Mouse (Mus musculus) left cerebral cortex, postnatal 25 days (tissue): ENCODE data around the gene Wsb2. TPM values are rescaled to one million over a fixed set of nuclear protein-coding genes. Genes with fewer than 3 reads are reported as not detected.

Experiments used
- DNase-seq, 2 experiments: peaks; one replicate each; pipeline ENCODE4 v3.0.0; 2022; ENCODE audit warnings: low spot score in 2 of 2, mixed read lengths in 1 of 2
- intact Hi-C: fragments of 180-260 bp; cut with DNase I; formaldehyde crosslinking; loops from one replicate; pipeline ENCODE4 v1.15.1; 2025
- total RNA-seq, 2 experiments: library from RNA; stranded (reverse); gene quantifications; 2 replicates each; pipeline ENCODE4 v1.2.3; 2021

Gene Wsb2
- total RNA-seq, 2 experiments from 2014 or later, result 319 to 325 TPM

DNA sequence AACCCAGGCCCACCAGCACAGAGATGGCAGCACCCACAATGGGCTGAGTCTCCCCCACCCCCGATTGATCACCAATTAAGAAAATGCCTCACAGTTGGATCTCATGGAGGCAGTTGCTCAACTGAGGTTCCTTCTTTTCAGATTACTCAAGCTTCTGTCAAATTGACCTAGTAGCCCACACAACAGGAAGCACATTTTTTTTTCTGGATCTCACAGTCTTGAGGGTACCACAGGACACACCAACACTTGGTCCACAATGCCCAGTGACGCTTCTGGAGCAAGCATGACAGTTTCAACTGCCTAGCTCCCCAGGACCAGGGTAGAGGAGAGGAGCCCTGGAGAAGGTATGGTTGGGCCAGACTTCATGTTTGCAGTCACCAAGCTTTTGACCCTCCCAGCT, 60.3 kb downstream of the Wsb2 start:
- intact Hi-C loops, result loop anchor here (10.0 kb wide), 1 partner anchor 427 kb away; no protein-coding TSS in a partner anchor
- DNase-seq, result no peak

Other genes starting within 250 kb of the Wsb2 start
- 100 to 1,000 TPM; 121 to 139 TPM for gene Suds3, start 241.2 kb upstream of the Wsb2 start, total RNA-seq
- gene Taok3, start 237.2 kb upstream of the Wsb2 start, total RNA-seq, result 10 to 100 TPM; 55.2 to 59.8 TPM
- 100 to 1,000 TPM; 685 to 722 TPM for gene Pebp1, start 69.7 kb upstream of the Wsb2 start, total RNA-seq
- gene Vsig10, start 38.2 kb upstream of the Wsb2 start, total RNA-seq, result 1 to 10 TPM; 1.4 to 3.3 TPM
- 10 to 100 TPM; 20.4 to 24.7 TPM for gene Rfc5, start 31.7 kb downstream of the Wsb2 start, total RNA-seq
- gene Ksr2, start 56.7 kb downstream of the Wsb2 start, total RNA-seq, result 10 to 100 TPM; 37.4 to 41.0 TPM